Mouse (Mus musculus) cerebellum, adult 2 months (tissue): ENCODE measurements around the gene Tespa1.

Experiments used
- CTCF ChIP-seq: fragments of 200-500 bp; IDR thresholded peaks from 2 replicates; pipeline ENCODE4 v1.5.1; 2011; ENCODE audit warnings: low read depth, mild to moderate bottlenecking, control low read depth, low read length, moderate library complexity, borderline replicate concordance; ENCODE audit not compliant: insufficient read depth
- POLR2A ChIP-seq: fragments of 200-500 bp; IDR thresholded peaks from 2 replicates; pipeline ENCODE4 v1.6.1; 2011; ENCODE audit warnings: low read length, control low read depth, borderline replicate concordance; ENCODE audit not compliant: insufficient read depth

- TF ChIP-seq CTCF, result no peak
- TF ChIP-seq POLR2A, result no peak
These were observed 1.6 kb downstream of the Tespa1 start for GRCm38 (mm10) chr10:130324243-130324642.
